Mouse (Mus musculus) myocyte (in vitro differentiated cells): ENCODE measurements around the gene Atp1b2. TPM values are rescaled to one million over a fixed set of nuclear protein-coding genes. Genes with fewer than 3 reads are reported as not detected.

Source experiments
- H3K27me3 ChIP-seq: one replicate; pipeline ENCODE4 v1.6.1; 2011; ENCODE audit not compliant: control insufficient read depth, insufficient read depth, insufficient read length
- H3K36me3 ChIP-seq: one replicate; pipeline ENCODE4 v1.6.1; 2011; ENCODE audit not compliant: control insufficient read depth, insufficient read depth
- H3K4me2 ChIP-seq: one replicate; pipeline ENCODE4 v1.6.1; 2011; ENCODE audit warnings: low read depth, control low read depth
- H3K4me3 ChIP-seq: one replicate; pipeline ENCODE4 v1.5.1; 2011; ENCODE audit warnings: mild to moderate bottlenecking, control low read depth, moderate library complexity
- H3K79me2 ChIP-seq: one replicate; pipeline ENCODE4 v1.6.1; 2011; ENCODE audit not compliant: control insufficient read depth, insufficient read depth
- H3ac ChIP-seq: one replicate; pipeline ENCODE4 v1.6.1; 2011; ENCODE audit not compliant: control insufficient read depth, insufficient read length
- CEBPB ChIP-seq: IDR thresholded peaks from 2 replicates; pipeline ENCODE4 v1.6.1; 2011; ENCODE audit warnings: mild to moderate bottlenecking, moderate library complexity; ENCODE audit not compliant: poor library complexity, insufficient read depth, severe bottlenecking
- E2F4 ChIP-seq: IDR thresholded peaks from one replicate; pipeline ENCODE4 v1.6.1; 2011; ENCODE audit warnings: mild to moderate bottlenecking, control low read depth, moderate library complexity; ENCODE audit not compliant: insufficient read depth
- MAX ChIP-seq: IDR thresholded peaks from one replicate; pipeline ENCODE4 v1.6.1; 2011; ENCODE audit warnings: low read depth, mild to moderate bottlenecking, control low read depth
- MYOD1 ChIP-seq, 3 experiments: IDR thresholded peaks; one replicate each; pipeline ENCODE4 v1.6.1; 2011; ENCODE audit warnings: control low read depth in 2 of 3, low read depth in 2 of 3, mild to moderate bottlenecking in 2 of 3, moderate library complexity in 1 of 3; ENCODE audit not compliant: insufficient read length in 2 of 3, control insufficient read depth in 1 of 3
- MYOG ChIP-seq, 3 experiments: IDR thresholded peaks; one replicate each; pipeline ENCODE4 v1.6.1; 2011; ENCODE audit warnings: control low read depth in 2 of 3, low read depth in 2 of 3, mild to moderate bottlenecking in 2 of 3; ENCODE audit not compliant: insufficient read length in 2 of 3, control insufficient read depth in 1 of 3, insufficient read depth in 1 of 3
- POLR2A ChIP-seq: IDR thresholded peaks from one replicate; pipeline ENCODE4 v1.6.1; 2011; ENCODE audit warnings: low read depth, mild to moderate bottlenecking, control low read depth, moderate library complexity; ENCODE audit not compliant: insufficient read length
- POLR2AphosphoS2 ChIP-seq: IDR thresholded peaks from one replicate; pipeline ENCODE4 v1.6.1; 2011; ENCODE audit warnings: low read depth, control low read depth; ENCODE audit not compliant: insufficient read length
- REST ChIP-seq: IDR thresholded peaks from one replicate; pipeline ENCODE4 v1.6.1; 2011; ENCODE audit warnings: mild to moderate bottlenecking, control low read depth, moderate library complexity; ENCODE audit not compliant: insufficient read depth, insufficient read length
- SRF ChIP-seq: IDR thresholded peaks from one replicate; pipeline ENCODE4 v1.6.1; 2011; ENCODE audit warnings: low read depth; ENCODE audit not compliant: control insufficient read depth, insufficient read length
- TCF12 ChIP-seq: IDR thresholded peaks from one replicate; pipeline ENCODE4 v1.6.1; 2011; ENCODE audit warnings: mild to moderate bottlenecking, control low read depth; ENCODE audit not compliant: poor library complexity, insufficient read depth, severe bottlenecking
- TCF3 ChIP-seq: IDR thresholded peaks from one replicate; pipeline ENCODE4 v1.6.1; 2011; ENCODE audit warnings: low read depth, control low read depth; ENCODE audit not compliant: insufficient read length
- USF1 ChIP-seq: IDR thresholded peaks from one replicate; pipeline ENCODE4 v1.6.1; 2011; ENCODE audit warnings: low read depth, mild to moderate bottlenecking, control low read depth, moderate library complexity
- polyA plus RNA-seq: library from polyadenylated mRNA; unstranded; fragments of >200 nt; fragmentation: generic; extraction: Trizol; gene quantifications from one replicate; pipeline ENCODE4 v1.2.1, GENCODE M21; 2012; ENCODE audit warnings: missing spikeins

The Atp1b2 gene
- polyA plus RNA-seq, 1 experiment, result 6.6 TPM

GRCm38 (mm10) chr11:69609416-69609815 lies 3.7 kb upstream of the Atp1b2 start:
- no peaks in the 10 kb centered on the region for H3K36me3 ChIP-seq
- peaks cover 15% of the 10 kb centered on the region for H3K27me3 ChIP-seq
- no peak overlapping the region for H3ac ChIP-seq
- no peak overlapping the region for H3K4me2 ChIP-seq
- TF ChIP-seq POLR2AphosphoS2 (no peak), TCF12 (no peak), E2F4 (no peak), MAX (no peak), POLR2A (no peak), USF1 (no peak), REST (no peak)
- no peaks in the 10 kb centered on the region for H3K79me2 ChIP-seq
- H3K4me3 ChIP-seq, result no peak overlapping the region

DNA sequence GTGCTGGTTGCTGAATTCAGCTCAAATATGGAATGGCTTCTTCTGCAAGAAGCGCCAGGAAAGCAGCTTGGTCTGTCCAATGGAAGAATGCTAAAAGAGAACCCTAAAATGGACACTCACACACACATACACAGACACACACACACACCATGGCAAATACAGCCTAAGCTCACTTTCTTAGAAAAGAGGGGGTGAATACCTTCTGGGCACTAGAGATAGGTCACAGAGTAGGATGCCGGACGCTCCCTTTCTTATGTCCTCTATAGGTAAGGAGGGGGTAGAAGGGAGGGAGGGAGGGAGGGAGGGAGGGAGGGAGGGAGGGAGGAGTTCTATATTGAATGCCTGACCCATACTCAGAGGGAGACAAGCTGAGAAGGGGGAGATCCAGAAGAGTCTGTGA lies 2.8 kb upstream of the Atp1b2 start:
- TF ChIP-seq MYOG (IDR thresholded peaks at IDR 0.05; ENCODE audit: control insufficient read depth in 1 of 3, insufficient read depth in 1 of 3, insufficient read length in 2 of 3, low read depth in 2 of 3) (no peak), CEBPB (no peak)
- Histone ChIP-seq H3K36me3 (no peaks in the 10 kb centered on the region), H3K4me2 (no peak overlapping the region), H3K27me3 (peaks cover 24% of the 10 kb centered on the region), H3K4me3 (no peak overlapping the region), H3K79me2 (no peaks in the 10 kb centered on the region), H3ac (no peak overlapping the region)

DNA sequence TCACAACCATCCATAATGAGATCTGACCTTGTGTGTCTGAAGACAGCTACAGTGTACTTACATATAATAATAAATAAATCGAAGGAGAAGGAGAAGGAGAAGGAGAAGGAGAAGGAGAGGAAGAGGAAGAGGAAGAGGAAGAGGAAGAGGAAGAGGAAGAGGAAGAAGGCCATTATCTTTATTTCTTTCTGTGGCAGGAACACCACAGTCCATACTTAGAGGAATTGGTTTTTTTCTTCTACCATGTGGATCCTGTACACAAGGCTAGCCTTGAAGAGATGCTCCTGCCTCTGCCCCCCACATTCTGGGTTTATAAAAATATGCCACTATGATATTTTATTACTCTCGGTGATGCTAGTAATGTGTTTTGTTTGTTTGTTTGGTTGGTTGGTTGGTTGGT lies 1.1 kb upstream of the Atp1b2 start:
- no peak overlapping the region for H3K4me3 ChIP-seq
- H3ac ChIP-seq, result no peak overlapping the region
- H3K36me3 ChIP-seq, result no peaks in the 10 kb centered on the region
- H3K27me3 ChIP-seq, result peaks cover 27% of the 10 kb centered on the region
- H3K4me2 ChIP-seq, result no peak overlapping the region
- TF ChIP-seq POLR2AphosphoS2 (no peak), POLR2A (no peak), MYOD1 (IDR thresholded peaks at IDR 0.05; ENCODE audit: control insufficient read depth in 1 of 3, insufficient read length in 2 of 3, low read depth in 2 of 3) (no peak), TCF3 (no peak), REST (no peak), SRF (no peak), MYOG (IDR thresholded peaks at IDR 0.05; ENCODE audit: control insufficient read depth in 1 of 3, insufficient read depth in 1 of 3, insufficient read length in 2 of 3, low read depth in 2 of 3) (no peak), E2F4 (no peak), CEBPB (no peak), USF1 (no peak)
- H3K79me2 ChIP-seq, result no peaks in the 10 kb centered on the region

- no peak overlapping the region for H3ac ChIP-seq
- H3K79me2 ChIP-seq, result no peaks in the 10 kb centered on the region
- peak overlapping the region; percentile 99 for H3K4me2 ChIP-seq
- peaks cover 27% of the 10 kb centered on the region for H3K27me3 ChIP-seq
- TF ChIP-seq SRF (no peak), POLR2AphosphoS2 (no peak), CEBPB (no peak), TCF12 (no peak), TCF3 (no peak), MAX (no peak), MYOG (IDR thresholded peaks at IDR 0.05; ENCODE audit: control insufficient read depth in 1 of 3, insufficient read depth in 1 of 3, insufficient read length in 2 of 3, low read depth in 2 of 3) (no peak), USF1 (no peak), E2F4 (no peak), POLR2A (no peak), REST (no peak), MYOD1 (IDR thresholded peaks at IDR 0.05; ENCODE audit: control insufficient read depth in 1 of 3, insufficient read length in 2 of 3, low read depth in 2 of 3) (no peak)
- no peaks in the 10 kb centered on the region for H3K36me3 ChIP-seq
- H3K4me3 ChIP-seq, result peak overlapping the region; percentile 24
Observed at GRCm38 (mm10) chr11:69606491-69606795, 701 bp upstream of the Atp1b2 start.

DNA sequence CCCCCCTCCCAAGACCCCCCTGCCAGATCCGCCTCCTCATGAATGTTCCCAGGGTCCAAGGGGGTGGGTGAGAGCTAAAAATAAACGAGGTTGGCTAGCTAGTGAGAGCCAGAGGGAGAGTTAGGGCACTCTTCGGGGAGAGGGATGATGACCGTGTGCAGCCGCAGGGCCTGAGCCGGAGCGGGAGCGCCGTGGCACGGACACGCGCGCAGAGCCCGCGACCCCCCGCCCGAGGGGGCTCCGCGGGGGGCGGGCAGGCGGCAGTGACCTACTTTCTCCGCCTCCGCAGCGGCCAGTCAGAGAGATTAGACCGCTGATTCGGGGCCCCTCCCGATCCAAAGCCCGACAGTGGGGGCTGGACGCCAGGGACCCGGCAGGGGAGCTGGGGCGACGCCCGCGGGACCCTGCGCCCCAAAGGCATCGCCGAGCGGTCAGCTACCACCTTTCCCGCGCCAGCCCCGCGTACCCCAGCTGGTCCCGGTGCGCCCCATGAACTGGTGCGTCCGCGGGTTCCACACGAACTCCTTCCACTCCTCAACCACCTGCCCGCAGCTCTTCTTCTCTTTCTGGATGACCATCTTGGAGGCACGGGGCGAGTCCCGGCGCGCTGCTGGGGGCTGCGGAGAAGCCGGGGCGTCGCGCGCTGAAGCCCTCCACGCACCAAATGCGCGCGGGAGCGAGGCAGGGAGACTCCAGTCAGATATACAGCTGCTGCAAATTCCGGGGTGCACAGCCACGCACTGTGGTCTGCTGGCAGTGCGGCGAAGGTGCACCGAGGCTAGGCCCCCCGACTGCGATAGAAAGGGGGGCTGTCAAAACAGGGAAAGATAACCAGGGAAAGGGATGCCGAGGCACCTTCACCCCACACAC lies 712 bp downstream of the Atp1b2 start:
- TF ChIP-seq POLR2A (no peak), MYOD1 (IDR thresholded peaks at IDR 0.05; ENCODE audit: control insufficient read depth in 1 of 3, insufficient read length in 2 of 3, low read depth in 2 of 3) (no peak), TCF12 (no peak), USF1 (no peak), MYOG (IDR thresholded peaks at IDR 0.05; ENCODE audit: control insufficient read depth in 1 of 3, insufficient read depth in 1 of 3, insufficient read length in 2 of 3, low read depth in 2 of 3) (no peak), SRF (no peak), E2F4 (no peak)
- Histone ChIP-seq H3K79me2 (no peaks in the 10 kb centered on the region), H3K27me3 (peaks cover 24% of the 10 kb centered on the region), H3K4me2 (peak overlapping the region; percentile 99), H3K36me3 (no peaks in the 10 kb centered on the region), H3ac (peak overlapping the region; percentile 10), H3K4me3 (peak overlapping the region; percentile 24)
